Mouse (Mus musculus): ENCODE results near the gene Smpdl3b.
"Not testable (repeated sequence)": the region's sequence is repeated elsewhere in the genome, so short reads cannot be mapped to it uniquely, and the experiment has no call there.

The Smpdl3b gene

DNA sequence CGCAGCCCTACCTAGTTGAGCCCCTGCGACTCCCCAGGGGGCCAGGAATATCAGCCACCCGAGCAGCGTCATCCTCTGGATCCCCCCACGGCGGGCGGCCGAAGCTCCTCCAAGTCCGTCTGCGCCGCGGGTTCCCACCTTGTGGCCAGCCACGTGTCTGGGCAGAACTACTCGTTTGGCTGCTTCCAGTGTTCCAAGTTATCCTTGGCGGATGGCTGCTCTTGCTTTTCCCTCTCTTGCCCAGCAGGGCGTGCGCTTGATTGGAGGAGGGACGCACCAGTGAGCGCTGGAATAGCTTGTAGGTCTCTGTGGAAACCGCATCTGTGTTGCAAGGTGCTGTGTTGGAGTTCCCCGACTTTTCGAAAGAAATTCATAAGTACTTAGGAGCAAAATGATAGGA lies at the start of gene Smpdl3b:
Gene Smpdl3b (minus strand): TSS at position 279 of the 400 bp plus-strand sequence.
- ATAC-seq (ENCODE audit: low TSS enrichment) = peak; percentile 99

DNA sequence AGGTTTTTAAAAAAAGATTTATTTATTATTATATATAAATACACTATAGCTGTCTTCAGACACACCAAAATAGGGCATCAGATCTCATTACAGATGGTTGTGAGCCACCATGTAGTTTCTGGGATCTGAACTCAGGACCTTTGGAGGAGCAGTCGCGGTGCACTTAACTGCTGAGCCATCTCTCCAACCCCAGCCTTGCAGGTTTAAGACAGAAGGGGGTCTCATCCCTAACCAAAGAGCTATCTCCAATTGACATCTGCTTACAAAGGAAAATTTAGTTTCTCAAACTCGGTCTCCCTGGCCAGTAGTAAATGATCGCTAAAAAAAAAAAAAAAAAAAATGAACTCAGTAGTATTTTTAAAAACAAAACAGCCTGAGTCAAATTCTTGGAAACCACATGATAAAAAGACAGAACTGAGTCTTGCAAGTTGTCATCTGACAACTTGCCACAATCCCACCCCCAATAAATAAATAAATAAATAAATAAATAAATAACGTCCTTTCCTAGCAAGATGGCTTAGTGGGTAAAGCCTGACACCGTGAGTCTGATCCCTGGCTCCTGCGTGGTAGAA lies 49.7 kb upstream of the Smpdl3b start:
- no peak for ATAC-seq (ENCODE audit: low TSS enrichment)

DNA sequence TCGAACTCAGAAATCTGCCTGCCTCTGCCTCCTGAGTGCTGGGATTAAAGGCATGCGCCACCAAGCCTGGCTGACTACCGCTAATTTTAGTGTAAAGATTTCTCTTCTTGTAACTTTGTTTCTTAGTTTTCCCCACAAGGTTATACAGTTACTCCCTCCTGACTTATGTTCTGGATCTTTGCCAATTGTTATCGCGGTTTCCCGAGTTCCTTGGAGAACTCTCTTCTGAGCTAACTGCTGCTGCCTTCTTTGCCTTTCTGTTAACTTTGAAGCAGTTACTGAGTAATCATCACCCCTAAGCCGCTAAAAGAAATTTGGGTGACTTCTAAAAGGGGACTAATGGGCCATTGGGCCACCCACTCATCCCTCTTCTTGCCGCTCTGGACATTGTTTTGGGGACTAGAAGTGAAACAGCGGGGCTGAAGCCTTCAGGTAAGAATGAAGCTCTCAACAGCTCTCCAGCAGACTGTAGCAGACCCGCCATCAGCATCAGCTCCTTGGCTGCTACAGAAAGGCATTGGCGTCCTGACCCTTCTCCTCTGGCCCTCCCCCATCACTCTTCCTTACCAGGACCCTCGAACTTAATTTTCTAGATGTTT lies 48.6 kb upstream of the Smpdl3b start:
- ATAC-seq (ENCODE audit: low TSS enrichment) = no peak

DNA sequence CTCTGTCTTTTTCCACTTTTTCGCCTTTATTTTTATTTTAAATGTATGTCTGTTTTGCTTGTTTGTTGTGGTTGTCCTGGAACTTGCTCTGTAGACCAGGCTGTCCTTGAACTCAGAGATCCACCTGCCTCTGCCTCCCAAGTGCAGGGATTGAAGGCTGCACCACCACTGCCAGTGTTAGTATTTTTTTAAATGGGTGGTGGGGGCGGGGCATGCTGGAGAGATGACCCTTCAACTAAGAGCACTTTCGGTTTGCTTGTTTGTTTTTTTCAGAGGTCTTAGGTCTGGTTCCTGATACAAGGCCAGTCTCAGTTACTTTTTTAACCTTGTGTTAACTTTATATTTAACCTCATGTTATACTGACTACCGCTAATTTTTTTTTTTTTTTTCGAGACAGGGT lies 48.1 kb upstream of the Smpdl3b start:
- ATAC-seq (ENCODE audit: low TSS enrichment) = no peak

DNA sequence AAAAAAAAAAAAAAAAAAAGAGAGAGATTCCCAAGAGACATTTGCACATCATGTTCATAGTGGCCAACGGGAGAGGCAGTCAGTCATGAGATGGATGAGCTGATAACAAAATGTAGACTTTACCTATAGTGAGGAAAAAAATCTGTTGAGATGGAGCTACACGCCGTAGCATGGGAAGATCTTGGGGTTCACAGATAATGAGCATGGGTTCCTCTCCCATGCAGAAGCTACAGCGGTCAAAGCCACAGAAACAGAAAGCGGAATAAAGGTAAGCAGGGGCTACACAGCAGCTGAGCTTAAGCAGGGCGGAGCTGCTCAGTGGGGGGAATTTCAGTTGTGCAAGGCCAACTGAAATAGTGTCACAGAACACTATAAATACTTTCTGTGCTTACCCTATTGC lies 47.3 kb upstream of the Smpdl3b start:
- ATAC-seq (ENCODE audit: low TSS enrichment) = no peak

DNA sequence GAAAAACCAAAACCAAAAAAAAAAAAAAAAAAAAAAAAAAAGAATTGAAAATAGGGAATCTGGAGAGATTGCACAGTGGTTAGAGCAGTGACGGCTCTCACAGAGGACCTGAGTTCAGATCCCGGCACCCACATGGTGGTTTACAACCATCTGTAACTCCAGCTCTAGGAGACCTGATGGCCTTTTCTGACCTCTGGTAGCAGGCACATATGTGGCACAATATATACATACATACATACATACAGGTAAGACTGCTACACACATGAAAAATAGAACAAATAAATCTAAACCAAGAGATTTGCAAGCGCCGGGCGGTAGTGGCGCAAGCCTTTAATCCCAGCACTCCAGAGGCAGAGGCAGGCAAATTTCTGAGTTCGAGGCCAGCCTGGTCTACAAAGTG lies 46.8 kb upstream of the Smpdl3b start:
- ATAC-seq (ENCODE audit: low TSS enrichment) = no peak

DNA sequence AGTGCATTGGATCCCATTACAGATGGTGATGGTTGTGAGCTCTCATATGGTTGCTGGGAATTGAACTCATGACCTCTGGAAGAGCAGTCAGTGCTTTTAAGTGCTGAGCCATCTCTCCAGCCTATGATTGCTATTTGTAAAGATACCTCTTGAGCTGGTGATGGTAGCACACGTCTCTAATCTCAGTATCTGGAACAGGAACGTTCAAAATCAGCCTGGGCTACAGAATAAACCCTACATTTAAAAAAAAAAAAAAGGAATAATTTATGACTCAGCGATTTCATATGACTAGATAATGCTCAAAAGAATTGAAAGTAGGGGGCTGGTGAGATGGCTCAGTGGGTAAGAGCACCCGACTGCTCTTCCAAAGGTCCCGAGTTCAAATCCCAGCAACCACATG lies 46.2 kb upstream of the Smpdl3b start:
- ATAC-seq (ENCODE audit: low TSS enrichment) = no peak

DNA sequence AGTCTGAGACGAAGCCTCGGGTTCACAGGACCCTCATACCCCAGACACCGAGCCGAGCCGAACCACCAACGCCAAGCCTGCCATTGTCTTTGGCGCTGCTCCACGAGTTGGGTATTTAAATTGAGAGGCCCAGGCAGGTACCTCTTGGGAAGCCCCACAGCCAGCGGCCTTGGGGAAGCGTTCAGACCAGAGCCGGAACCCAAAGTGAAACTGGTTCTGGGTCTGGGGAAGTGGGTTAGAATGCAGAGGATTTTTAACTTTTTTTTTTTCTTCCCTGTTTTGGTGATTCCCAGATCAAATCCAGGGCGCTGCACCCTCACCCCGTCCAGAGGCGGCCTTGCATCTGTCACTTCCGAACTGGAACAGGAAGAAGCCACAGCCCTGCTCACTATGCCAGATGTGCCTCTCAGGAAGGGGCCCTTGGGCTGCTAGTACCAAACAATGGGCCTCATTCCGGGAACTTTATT lies 45.2 kb upstream of the Smpdl3b start:
- ATAC-seq (ENCODE audit: low TSS enrichment) = no peak

DNA sequence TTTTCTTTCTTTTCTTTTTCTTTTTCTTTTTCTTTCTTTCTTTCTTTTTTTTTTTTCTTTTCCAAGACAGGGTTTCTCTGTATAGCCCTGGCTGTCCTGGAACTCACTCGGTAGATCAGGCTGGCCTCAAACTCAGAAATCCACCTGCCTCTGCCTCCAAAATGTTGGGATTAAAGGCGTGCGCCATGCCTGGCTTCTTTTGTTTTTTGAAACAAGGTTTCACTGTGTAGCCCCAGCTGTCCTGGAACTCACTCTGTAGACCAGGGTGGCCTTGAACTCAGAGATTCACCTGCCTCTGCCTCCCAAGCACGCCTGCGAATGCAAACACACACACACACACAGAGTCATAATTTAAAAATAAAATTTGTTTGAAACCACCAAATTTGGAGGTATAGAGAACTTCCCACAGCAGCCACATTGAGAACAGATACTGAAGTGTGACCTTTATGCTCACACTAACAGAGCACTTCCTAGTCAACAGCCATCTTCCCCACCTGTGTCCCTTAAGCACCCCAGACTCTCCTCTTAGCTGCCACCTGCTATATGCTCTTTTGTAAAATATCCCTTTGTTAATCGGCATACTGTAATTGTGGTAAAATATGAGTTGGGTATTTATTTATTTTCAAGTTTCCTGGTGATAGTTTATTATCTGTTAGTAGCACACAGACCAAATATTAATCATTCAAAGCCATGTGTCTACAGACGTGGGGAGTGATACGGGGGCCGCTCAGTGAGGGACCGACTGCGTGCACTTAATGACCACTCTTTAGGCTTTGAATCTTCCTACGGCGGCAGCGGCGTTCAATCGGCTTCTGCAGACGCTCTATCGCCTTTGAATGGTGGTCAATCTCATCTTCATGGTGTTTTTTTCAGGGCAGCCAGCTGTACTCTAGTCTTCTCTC lies 44.4 kb upstream of the Smpdl3b start:
- ATAC-seq (ENCODE audit: low TSS enrichment) = no peak

DNA sequence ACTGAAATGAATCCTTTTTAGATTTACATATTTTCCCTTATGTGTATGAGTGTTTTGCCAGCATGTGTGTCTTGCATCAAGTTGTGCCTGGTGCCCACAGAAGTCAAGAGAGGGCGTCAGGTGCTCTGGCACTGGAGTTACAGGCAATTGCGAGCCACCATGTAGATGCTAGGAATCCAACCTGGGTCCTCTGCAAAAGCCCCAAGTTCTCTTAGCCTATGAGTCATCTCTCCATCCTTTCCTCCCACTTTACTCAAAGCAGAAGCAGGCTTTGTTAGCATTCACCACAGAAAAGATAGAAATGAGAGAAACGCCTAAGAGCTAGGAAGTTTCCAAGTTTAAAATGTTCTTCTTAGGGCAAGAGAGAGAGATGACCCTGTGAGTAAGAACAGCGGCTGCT lies 42.8 kb upstream of the Smpdl3b start:
- ATAC-seq (ENCODE audit: low TSS enrichment) = peak; percentile 85

DNA sequence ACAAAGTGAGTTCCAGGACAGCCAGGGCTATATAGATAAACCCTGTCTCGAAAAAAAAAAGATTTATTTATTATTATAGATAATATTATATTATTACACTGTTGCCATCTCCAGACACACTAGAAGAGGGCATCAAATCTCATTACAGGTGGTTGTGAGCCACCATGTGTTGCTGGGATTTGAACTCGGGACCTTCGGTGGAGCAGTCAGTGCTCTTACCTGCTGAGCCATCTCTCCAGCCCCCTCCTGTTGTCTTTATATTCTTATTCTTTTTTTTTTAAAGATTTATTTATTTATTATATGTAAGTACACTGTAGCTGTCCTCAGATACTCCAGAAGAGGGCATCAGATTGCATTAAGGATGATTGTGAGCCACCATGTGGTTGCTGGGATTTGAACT lies 41.6 kb upstream of the Smpdl3b start:
- not testable (repeated sequence) for ATAC-seq (ENCODE audit: low TSS enrichment)

DNA sequence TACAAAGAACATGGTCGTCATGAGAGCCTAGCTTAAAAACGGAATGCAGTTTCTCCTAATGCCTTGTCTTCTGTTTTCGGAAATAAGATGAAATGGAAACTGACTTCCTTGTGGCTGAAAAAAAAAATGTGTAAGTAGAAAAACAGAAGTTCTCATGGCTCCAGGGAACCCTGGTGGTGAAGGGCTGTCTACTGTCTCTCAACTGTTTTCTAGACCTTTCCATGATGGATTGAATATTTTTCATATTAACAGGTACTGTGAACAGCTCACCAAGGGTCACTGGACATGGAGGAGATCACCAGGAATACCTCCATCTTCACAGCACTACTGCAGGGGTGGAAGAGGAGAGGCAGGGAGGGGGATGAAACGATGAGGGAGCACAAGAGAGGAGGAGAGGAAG lies 41.0 kb upstream of the Smpdl3b start:
- no peak for ATAC-seq (ENCODE audit: low TSS enrichment)

DNA sequence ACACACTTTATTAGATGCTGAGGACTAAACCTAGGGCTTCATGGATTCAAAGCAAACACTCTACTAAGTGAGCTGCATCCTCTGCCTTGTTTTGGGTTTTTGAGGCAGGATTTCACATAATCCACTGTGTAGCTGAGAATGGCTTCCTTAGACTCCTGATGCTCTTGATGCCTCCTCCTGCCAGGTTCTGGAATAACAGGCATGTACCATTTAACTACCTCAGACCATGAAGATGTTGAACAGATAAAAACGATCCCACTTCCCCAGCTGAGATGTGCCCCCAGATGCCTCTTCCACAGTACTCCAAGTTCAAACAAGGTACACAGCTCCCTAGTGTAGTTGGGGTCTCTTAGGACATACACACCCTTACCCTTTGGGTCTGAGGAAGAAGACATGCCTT lies 40.4 kb upstream of the Smpdl3b start:
- no peak for ATAC-seq (ENCODE audit: low TSS enrichment)

DNA sequence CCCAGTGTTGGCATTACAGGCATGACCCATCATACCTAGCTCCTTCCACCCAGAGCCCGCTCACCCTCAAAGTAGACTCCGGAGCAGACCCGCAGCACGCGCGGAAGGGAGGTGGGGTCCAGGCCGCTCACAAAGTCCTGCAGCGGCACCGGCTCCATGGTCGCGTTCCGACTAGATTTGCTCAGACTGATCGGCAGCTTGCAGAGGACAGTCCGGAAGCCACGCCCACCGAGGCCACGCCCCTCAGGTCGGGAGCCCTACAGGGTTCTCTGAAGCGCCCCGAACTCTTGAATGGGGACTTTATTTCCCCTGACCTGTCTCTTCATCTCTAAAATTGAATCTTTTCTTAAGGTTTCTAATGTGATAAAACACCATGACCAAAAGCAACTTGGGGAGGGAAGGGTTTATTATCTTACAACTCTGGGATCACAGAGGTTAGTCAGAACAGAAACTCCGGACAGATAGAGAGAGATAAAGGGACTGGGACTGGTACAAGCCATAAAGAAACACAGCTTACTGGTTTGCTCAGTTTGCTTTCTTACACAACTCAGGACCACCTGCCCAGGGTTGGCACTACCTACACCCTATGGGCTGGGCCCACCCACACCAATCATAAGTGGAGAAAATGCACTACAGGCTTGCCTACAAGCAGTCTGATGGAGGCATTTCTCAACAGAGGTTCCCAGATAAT lies 39.3 kb upstream of the Smpdl3b start, which contains the start of gene Themis2:
Gene Themis2 (minus strand): TSS at position 192 of the 691 bp plus-strand sequence.
- ATAC-seq (ENCODE audit: low TSS enrichment) = no peak

DNA sequence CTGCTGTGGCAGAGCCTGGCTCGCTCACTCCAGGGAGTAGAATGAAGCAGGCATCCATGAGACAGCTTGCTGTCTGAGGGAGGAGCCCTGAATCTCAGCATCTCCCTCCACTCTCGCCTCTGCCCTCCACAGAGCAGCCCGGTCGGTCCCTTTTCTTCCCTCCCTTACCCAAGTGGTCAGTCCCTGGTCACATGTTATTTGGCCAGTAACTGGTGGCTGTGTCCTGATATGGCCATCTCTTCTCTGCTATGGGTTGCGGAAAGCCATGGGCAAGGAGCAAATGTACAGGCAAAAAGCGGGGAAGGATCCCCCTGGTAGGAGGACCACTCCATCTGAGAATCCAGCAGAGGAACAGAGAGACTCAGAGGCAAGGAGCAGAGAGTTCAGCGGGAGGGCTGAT lies 38.1 kb upstream of the Smpdl3b start:
- no peak for ATAC-seq (ENCODE audit: low TSS enrichment)

DNA sequence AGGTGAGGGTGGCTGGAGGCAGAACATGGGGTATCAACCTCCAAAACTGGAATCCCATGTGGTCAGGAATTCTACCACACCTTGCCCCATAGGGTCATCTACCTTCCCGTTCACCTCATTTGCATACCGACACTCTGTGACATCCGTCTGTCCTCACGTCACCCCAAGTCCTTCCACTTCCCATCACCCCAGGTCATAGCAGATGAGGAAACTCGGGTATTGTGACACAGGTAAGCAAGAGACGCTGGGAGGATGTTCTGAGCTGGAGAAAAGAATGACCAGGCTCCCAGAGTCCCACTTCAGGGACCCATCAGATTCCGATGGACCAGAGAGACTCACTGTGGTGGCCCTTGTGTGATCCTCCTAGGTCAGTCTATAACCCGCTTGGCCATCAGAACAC lies 37.7 kb upstream of the Smpdl3b start:
- ATAC-seq (ENCODE audit: low TSS enrichment) = no peak

DNA sequence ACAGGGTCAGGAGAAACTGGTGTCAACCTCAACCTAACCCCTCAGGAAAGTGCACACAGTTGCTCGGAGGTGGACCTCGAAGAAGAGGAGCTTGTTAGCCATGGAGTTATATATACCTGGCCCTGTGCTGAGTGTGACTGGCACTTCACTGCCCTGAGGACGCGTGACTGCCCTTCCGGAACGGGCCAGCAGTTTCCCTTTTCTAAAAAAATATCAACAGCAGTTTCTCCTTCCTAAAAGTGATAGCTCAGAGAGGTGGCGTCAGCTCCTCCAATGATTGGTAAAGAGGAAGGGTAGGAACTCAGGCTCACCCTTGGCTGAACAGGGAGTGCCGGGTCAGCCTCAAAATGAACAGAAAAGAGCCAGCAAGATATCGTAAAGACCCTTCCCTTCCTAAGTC lies 37.0 kb upstream of the Smpdl3b start:
- no peak for ATAC-seq (ENCODE audit: low TSS enrichment)

DNA sequence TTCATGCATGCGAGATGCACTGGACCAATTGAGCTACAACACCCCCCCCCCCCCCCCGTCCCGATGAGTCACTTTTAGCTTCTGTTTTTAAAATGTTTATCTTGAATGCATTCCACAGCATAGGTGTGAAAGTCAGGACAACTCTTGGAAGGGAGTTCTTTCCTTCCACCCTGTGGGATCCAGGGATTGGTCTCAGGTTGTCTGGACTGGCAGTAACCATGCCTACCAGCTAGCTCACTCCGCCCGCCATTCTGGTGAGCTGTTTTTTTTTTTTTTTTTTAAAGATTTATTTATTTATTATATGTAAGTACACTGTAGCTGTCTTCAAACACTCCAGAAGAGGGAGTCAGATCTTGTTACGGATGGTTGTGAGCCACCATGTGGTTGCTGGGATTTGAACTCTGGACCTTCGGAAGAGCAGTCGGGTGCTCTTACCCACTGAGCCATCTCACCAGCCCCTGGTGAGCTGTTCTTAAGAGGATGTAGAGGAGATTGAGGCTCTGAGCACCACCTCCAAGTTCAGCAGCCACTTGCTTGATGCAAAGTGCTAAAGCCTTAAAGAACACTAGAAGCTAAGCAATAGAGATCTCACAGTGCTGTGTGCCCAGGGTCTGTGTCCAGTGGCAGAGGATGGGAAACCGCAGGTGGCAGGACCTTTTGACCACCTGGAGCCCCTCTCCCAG lies 36.4 kb upstream of the Smpdl3b start:
- ATAC-seq (ENCODE audit: low TSS enrichment) = not testable (repeated sequence)

DNA sequence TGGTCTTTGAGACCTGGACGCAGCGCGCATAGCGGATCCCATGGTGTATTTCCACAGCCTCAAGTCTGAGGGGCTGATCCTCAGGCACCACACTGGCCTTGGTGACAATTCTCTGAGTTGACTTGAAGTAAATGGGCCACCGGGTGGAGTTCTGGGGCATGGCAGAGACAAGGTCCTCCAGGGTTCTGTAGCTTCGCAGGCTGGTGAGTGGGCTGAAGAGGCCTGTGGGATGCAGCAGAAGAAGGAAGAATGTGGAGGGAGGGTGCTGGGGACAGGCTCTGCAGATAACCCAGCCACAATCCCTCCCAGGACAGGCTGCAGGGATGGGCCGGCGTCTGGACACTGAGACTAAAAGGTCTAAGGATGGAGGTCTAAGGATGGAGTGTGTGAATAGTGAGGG lies 32.7 kb upstream of the Smpdl3b start:
- ATAC-seq (ENCODE audit: low TSS enrichment) = no peak

DNA sequence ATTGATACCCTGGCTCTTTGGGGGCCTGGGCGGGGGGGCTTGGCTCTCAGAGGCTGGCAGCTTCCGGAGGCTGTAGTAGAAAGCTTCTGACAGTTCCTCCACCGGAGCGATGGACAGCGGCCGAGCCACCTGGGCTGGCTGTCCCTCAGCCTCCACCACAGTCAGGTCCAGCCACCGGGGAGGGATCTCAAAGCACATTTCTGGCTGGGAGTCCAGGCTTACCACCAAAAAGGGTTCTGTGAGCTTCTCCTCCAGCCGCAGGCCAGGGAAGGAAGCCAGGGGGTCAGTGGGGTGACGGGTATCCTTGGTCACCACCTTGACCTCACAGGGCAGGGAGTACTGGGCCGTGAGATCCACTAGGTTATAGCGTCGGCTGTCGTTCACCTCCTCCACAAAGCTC lies 28.2 kb upstream of the Smpdl3b start:
- no peak for ATAC-seq (ENCODE audit: low TSS enrichment)

DNA sequence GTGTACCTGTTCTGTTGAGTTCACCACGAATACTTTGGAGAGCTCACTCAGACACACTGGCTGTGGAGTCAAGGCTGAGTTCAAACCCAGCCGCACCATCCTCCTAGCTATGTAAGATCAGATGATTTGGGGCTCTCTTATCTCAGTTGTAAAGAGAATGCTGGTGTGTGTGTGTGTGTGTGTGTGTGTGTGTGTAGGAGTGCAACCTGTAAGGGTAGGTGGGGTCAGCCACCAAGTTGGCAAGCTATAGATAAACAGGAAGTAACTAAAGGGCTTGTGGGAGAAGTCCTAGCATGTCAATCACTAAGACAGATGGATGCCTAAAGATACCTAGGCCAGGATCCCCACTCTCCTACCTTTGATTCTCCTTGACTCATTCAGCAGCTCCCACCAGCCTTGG lies 26.7 kb upstream of the Smpdl3b start:
- no peak for ATAC-seq (ENCODE audit: low TSS enrichment)

DNA sequence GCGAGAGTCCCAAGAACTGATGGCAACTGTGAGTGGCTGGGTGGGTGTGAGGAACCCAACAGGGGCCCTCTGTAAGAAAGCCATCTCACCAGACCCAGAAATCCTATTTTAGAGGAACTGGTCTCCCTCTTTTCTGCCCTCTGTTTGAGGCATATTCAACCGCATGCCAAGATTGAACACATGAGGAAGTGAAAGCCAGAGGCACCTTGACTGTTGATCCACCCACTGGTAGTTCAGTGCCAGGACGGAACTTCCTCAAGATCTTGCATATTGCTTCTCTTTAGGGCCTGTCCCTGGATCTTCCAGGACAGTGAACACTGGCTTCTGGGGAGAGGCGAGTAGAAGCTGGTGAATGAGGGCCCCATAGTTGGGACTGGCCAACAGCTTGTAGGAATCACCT lies 23.2 kb upstream of the Smpdl3b start:
- no peak for ATAC-seq (ENCODE audit: low TSS enrichment)

Data from frontal cortex, adult (tissue).